Mouse (Mus musculus) large intestine, adult 2 months (tissue): Measurements from ENCODE around the gene Fbrsl1. TPM values are rescaled to one million over a fixed set of nuclear protein-coding genes. Genes with fewer than 3 reads are reported as not detected.

Source experiments
- DNase-seq: peaks from one replicate; pipeline ENCODE4 v3.0.0-alpha.2; 2012; ENCODE audit warnings: low read depth, low spot score
- WGBS: fragments of 180-500 bp; shearing (Covaris S2); methylation state at CpG from one replicate; pipeline ENCODE4 v1.1.7; 2018; 5-methylcytosine and 5-hydroxymethylcytosine counted together
- polyA plus RNA-seq: library from polyadenylated mRNA; depleted of rRNA; stranded (reverse); fragments of >200 nt; gene quantifications from 2 replicates; pipeline ENCODE4 v1.2.3, GENCODE M21; 2012; rRNA removed

Gene Fbrsl1
- 31.2 and 40.4 TPM in 2 replicates for polyA plus RNA-seq

GRCm38 (mm10) chr5:110448436-110449134, at the start of gene Fbrsl1:
Gene Fbrsl1, minus strand, starts transcription at chr5:110448503.
- WGBS: 1% methylated on average over 46 of the region's 46 CpGs
- DNase-seq: peak; percentile 100

DNA sequence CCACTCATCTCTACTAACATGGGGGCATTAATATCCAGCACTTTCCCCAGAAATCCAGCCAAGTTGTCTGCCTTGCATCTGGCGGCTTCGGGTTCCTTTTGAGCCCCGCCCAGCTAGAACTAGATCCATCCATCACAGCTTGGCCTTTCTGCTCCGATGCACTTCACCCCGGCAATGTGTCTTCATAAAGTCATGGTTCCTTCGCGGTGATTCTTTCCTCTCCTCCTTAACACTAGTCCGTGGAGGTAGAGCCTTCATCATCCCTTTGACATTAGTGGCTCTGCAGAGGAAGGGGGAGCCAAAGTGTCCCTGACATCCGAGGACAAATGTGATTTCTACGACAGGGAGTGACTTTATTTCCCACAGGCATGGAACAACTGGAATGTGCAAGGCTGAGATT, 49.8 kb upstream of the Fbrsl1 start:
- 56% methylated on average over 10 of the region's 10 CpGs for WGBS
- no peak for DNase-seq

DNA sequence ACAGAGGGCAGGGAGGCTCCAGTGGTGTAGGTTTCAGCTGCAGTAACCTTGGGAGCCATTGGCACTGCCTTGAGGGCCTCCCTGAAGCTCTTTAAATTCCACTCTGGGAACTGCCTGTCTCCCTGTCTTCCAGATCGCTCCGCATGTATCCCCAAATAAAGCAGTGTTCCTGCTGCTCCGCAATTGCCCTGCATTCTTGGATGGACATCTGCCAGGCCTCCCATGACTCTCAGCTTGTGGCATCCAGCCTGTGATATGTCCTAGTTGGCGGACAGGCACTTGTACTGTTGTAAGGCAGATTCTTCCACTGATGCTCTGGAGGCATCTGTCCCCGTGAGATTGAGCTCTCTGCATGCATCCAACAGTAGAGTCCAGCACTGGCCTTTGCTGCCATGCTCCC, 49.3 kb upstream of the Fbrsl1 start:
- DNase-seq: no peak
- WGBS: 82% methylated on average over 5 of the region's 5 CpGs

- WGBS: 95% methylated on average over 6 of the region's 6 CpGs
- DNase-seq: no peak
Observed at GRCm38 (mm10) chr5:110495051-110495450, 46.7 kb upstream of the Fbrsl1 start.

GRCm38 (mm10) chr5:110494396-110494795, 46.1 kb upstream of the Fbrsl1 start:
- 66% methylated on average over 4 of the region's 4 CpGs for WGBS
- DNase-seq: no peak

GRCm38 (mm10) chr5:110493785-110494184, 45.5 kb upstream of the Fbrsl1 start:
- 0% methylated on average over 4 of the region's 4 CpGs for WGBS

GRCm38 (mm10) chr5:110489639-110490038, 41.3 kb upstream of the Fbrsl1 start:
- WGBS: 57% methylated on average over 4 of the region's 4 CpGs
- no peak for DNase-seq

More at GRCm38 (mm10) chr5:110493785-110494184, 45.5 kb upstream of the Fbrsl1 start:
- DNase-seq: no peak

DNA sequence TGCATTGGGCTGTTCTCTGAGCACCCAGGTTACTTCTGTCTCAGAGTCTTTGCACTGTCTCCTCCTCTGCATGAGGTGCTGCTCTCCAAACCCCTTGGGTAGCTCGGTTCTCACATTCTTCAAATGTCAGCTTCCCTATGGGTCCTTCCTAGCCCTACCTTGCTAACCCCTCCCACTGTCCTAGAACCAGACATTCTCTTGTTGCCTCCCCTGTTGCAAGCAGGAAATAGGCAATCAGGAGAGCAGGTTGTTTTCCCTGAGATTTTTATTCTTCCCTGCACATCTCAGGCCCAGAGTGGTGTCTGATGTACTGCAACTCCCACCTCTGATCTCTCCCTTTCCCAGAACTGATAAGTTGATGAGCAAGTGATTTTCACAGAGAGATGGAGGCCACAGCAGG, 39.6 kb upstream of the Fbrsl1 start:
- DNase-seq: no peak
- WGBS: 23% methylated on average over 1 of the region's 1 CpGs

DNA sequence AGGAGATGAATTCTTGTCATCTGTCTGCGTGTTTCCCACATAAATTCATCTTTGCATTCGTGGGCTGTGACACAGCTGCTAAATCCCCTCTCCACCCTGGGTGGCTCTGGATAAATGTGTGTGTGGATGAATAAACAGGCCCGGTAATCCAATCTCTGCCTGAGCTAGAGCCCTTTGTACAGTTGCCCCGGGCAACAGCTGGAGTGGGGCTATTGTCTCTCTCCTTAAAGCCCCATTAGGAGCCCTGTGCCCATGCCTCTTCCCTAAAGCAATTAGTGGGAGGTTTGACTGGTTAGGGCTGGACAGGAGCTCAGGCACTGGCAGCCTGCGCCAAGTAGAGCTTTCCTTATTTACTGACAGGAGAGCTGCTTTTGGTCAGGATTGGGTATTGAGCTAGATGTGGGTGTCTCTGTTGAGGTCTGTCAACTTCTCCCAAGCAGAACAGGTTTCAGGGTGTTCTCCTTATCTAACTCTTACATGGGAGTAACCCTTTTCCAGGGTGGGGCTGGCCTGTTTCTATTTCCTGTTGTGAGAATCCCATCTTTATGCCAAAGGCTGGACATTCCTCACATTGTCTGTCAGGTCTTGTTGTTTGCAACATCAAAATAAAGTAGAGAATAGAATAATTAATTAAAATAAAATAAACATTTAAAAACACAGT, 38.5 kb upstream of the Fbrsl1 start:
- WGBS: 26% methylated on average over 5 of the region's 5 CpGs
- DNase-seq: no peak

DNA sequence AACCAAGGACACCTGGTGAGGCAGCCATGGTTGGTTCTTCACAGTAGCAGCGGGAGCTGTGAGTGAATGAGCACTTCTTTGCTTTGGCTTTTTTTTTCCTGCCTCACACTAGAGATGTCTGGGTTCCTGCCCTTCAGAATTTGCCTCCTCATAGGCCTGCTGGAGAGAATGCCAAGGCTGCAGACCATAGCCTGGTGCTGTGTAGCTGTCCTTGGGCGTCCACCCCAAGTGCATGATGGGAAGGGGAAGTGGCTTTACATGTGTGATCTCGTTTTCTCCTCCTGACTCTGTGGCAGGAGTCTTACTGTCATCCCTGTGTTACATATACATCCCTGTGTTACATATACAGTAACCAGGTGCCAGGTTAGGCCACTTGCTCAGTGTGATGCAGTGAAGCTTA, 36.4 kb upstream of the Fbrsl1 start:
- no peak for DNase-seq

DNA sequence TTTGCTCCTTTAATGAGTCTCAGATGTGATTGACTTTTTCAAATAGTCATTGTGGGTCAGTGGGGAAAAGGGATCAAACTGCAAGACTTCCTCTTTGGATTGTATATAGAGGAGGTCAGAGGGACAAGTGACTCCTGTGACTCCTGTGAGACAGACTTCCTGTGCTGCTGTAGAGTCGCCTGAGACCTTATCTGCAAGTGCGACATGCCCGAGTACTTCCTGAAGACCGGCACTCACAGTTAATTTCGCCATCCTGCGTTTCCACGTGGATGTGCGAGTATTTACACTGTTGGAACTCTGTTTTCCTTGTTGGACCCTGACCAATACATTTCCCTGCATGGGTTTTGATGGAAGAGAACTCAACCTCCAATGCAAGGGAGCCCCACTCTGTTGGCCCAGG, 30.9 kb upstream of the Fbrsl1 start:
- 41% methylated on average over 8 of the region's 8 CpGs for WGBS
- no peak for DNase-seq

More for the DNA sequence above, 36.4 kb upstream of the Fbrsl1 start:
- WGBS: 64% methylated on average over 3 of the region's 3 CpGs

- DNase-seq: no peak
- 72% methylated on average over 11 of the region's 11 CpGs for WGBS
Observed at GRCm38 (mm10) chr5:110474156-110474555, 25.9 kb upstream of the Fbrsl1 start.

DNA sequence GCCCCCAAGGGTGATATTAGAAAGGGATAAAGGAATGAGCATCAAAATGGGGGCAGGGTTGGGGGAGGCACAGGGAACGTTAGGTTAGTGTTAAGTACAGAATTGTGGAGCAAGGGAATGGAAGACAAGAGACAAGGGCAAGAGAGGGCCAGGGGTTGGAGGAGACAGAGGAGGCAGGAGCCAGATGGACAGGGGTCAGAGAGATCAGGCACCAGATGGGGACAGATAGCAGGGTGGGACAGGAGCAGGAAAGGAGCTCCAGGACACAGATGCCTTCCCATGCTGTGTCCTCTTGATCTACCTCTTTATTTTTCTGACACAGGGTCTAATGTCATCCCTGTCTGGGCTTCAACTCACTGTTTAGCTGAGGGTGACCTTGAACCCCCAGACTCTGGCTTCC, 24.5 kb upstream of the Fbrsl1 start:
- no peak for DNase-seq
- 44% methylated on average over 1 of the region's 1 CpGs for WGBS

DNA sequence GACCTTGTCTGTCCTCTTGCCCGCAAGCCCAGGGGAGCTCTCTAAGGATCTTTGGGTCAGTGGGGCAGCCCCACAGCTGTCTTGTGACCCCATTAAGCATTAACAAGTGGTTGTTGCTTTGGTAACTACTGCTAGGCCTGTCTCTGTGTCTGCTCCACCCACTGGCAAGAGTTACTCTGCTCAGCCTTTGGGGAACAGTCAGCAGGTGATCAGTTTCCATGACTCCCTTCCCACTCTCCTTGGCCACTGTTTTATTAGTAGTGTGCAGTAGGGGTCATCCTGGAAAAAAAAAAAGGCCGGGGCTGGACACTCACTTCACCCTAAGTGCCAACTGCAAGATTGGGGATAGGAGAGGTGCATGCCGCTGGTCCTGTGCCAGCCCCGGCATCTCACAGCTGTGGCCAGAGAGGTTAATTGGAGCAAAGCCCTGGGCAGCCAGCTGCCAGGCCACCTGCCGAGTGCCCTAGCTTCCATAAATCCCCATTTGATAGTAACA, 23.7 kb upstream of the Fbrsl1 start:
- no peak for DNase-seq
- 44% methylated on average over 5 of the region's 5 CpGs for WGBS

DNA sequence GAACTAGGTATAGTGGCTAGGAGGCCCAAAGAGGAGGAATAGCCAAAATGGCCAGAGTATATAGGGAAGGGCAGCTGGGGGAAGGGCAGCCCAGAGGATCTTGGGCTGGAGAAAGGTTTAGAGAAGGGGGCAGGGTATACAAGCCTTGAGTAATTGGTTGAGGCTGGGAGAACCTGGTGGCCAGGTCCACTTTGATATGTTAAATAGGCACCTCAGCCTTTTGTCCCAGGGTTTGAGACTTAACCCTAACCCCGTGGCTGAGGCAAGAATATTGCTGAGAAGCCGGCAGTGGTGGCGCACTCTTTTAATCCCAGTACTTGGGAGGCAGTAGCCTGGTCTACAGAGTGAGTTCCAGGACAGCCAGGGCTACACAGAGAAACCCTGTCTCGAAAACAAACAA, 23.0 kb upstream of the Fbrsl1 start:
- no peak for DNase-seq
- 49% methylated on average over 4 of the region's 4 CpGs for WGBS

DNA sequence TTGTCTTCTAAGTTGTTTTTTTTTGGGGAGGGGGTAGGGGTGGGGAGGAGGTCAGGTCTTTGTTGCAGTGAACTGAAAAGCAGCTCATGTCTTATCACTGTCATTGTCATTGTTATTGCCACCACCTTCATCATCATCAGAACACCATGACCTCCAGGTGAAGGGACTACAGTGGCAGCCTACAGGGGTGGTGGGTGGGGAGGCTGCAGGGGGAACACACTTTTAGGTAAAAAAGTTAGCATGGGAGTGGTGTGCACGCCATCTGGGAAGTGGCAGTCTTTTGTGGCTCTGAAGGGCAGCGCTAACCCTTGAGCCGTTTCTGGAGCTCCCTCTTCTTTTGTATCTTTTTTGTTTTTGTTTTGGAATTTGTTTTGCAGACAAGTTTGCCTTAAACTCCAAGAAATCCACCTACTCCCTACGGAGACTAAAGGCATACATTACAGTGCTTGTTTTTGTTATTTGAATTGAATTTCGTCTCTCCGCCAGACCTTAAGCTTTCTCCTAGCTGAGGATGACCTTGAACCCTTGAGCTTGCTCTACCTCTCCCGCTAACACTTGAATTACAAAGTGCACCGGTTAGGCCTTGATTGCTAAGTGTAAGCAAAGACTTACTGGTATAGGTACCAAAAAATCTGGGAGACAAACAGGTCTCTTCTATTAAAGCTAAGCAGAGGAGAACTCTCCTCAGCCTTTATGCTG, 21.1 kb upstream of the Fbrsl1 start:
- WGBS: 79% methylated on average over 8 of the region's 8 CpGs

GRCm38 (mm10) chr5:110468296-110468695, 20.0 kb upstream of the Fbrsl1 start:
- DNase-seq: no peak
- WGBS: 71% methylated on average over 4 of the region's 4 CpGs

More for the DNA sequence above, 21.1 kb upstream of the Fbrsl1 start:
- no peak for DNase-seq

DNA sequence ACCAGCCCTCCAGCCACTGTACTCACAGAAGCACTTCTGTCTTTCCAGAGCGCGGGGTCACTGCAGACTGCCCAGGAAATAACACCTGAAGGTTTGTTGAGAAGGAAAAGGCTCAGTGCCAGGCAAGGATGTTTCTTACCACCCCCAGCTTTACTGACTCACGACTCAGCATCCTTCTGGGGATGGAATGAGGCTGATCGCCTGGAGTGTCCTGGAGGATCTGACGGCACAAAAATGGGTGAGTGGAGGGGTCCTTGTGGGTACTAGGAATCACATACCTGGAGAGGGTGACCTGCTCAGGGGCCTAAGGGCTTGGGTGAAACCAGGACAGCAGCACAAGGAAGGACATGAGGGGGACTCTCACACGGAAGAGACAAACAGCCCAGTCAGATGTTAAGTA, 19.4 kb upstream of the Fbrsl1 start:
- WGBS: 74% methylated on average over 6 of the region's 6 CpGs

DNA sequence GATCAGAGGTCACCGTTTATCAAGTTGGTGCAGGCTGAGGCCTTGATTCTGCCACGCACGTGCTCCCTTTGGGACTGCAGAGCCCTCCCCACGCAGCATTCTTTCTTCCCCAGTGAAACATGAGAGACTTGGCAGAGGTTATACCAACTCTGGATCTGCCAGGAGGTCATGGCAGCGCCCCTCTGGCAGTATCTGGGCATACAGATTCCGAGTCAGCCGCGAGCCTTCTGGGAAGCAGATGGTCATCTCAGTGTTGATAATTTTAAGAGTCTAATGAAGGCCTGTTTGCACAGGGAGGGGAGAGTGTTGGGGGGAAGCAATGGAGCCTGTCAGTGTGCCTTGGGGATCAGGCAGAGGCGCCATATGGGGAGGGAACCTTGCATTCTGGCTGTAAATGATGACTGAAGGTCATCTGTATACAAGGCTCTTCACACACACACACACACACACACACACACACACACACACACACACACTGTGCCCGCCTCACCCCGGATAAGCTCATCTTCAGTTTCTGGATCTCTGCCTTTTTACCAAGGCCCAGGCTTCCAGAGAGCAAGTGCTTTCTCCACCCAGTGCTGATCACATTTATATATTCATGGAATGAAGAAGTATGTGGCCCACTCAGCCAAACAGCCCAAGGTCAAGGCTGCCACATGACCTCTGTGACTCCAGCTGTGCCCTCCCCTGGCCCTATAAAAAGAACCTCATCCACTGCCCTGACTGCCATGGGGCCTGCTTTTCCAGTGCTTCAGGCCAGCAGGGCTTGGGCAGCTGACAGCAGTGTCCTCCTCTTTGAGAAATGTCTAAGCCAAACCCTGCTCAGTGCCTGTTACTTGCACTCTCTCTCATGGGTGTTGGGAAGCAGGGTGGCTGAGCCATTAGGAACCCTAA, 18.5 kb upstream of the Fbrsl1 start:
- no peak for DNase-seq
- 55% methylated on average over 11 of the region's 11 CpGs for WGBS

More for the DNA sequence above, 19.4 kb upstream of the Fbrsl1 start:
- no peak for DNase-seq

DNA sequence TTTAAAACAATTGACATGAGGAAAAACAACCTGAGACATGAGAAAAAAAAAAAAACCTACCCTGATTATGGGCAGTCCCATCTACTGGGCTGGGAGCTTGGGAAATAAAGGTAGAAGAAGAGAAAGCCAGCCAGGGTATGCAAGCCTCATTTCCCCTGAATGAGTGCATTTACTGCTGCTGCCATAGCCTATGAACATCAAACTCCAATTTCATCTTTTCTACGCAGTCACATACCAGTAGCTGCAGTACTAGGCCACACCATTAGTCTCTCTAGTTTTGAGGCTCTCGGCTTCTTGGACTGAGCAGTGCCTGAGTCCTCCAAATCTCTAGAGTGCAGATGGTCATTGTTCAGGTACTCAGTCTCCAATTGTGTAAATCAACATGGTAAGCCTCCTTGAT, 14.3 kb upstream of the Fbrsl1 start:
- WGBS: 93% methylated on average over 2 of the region's 2 CpGs
- DNase-seq: no peak
